Mouse (Mus musculus) cerebellum, adult (tissue): ENCODE data around the gene Ccl12.

Source experiments
- ATAC-seq: cut with Nextera tagmentation; 2 replicates; pipeline ENCODE4 v1.9.2; 2017; ENCODE audit warnings: mild to moderate bottlenecking, moderate library complexity, mixed read lengths; ENCODE audit not compliant: insufficient number of reproducible peaks, low FRiP score, low TSS enrichment

The Ccl12 gene

GRCm38 (mm10) chr11:82101529-82101928, at the start of gene Ccl12:
TSS of gene Ccl12 (plus strand) at chr11:82101845.
- no peak for ATAC-seq

GRCm38 (mm10) chr11:82053849-82054248, 47.8 kb upstream of the Ccl12 start:
- no peak for ATAC-seq

GRCm38 (mm10) chr11:82057646-82058045, 44.0 kb upstream of the Ccl12 start, which contains the start of gene Ccl11:
TSS of gene Ccl11 (plus strand) at chr11:82057823.
- ATAC-seq = no peak

- no peak for ATAC-seq
Measured at GRCm38 (mm10) chr11:82062226-82062625, 39.4 kb upstream of the Ccl12 start.

- no peak for ATAC-seq
Measured at GRCm38 (mm10) chr11:82063454-82063853, 38.2 kb upstream of the Ccl12 start.

- ATAC-seq = no peak
Measured at GRCm38 (mm10) chr11:82066953-82067571, 34.6 kb upstream of the Ccl12 start.

GRCm38 (mm10) chr11:82071076-82071475, 30.6 kb upstream of the Ccl12 start:
- no peak for ATAC-seq

- no peak for ATAC-seq
Measured at GRCm38 (mm10) chr11:82072374-82072773, 29.3 kb upstream of the Ccl12 start.

- ATAC-seq = no peak
Measured at GRCm38 (mm10) chr11:82072984-82073383, 28.7 kb upstream of the Ccl12 start.

- ATAC-seq = no peak
Measured at GRCm38 (mm10) chr11:82073686-82074085, 28.0 kb upstream of the Ccl12 start.

GRCm38 (mm10) chr11:82077031-82077430, 24.6 kb upstream of the Ccl12 start:
- no peak for ATAC-seq

GRCm38 (mm10) chr11:82078136-82078730, 23.4 kb upstream of the Ccl12 start:
- ATAC-seq = no peak

GRCm38 (mm10) chr11:82080865-82081264, 20.8 kb upstream of the Ccl12 start:
- no peak for ATAC-seq

GRCm38 (mm10) chr11:82084360-82084759, 17.3 kb upstream of the Ccl12 start:
- ATAC-seq = no peak

- ATAC-seq = no peak
Measured at GRCm38 (mm10) chr11:82099511-82100323, 1.9 kb upstream of the Ccl12 start.

GRCm38 (mm10) chr11:82101087-82101486, 558 bp upstream of the Ccl12 start:
- no peak for ATAC-seq

GRCm38 (mm10) chr11:82109611-82110010, 8.0 kb downstream of the Ccl12 start:
- ATAC-seq = no peak

- ATAC-seq = no peak
Measured at GRCm38 (mm10) chr11:82110372-82111248, 9.0 kb downstream of the Ccl12 start.

- no peak for ATAC-seq
Measured at GRCm38 (mm10) chr11:82114885-82115284, 13.2 kb downstream of the Ccl12 start, which contains the start of gene Ccl8. TSS of gene Ccl8 (plus strand) at chr11:82115185.

- no peak for ATAC-seq
Measured at GRCm38 (mm10) chr11:82116041-82116440, 14.4 kb downstream of the Ccl12 start.
